Mouse (Mus musculus) forebrain, embryonic 16.5 days (tissue): ENCODE measurements around the gene Notum. TPM values are rescaled to one million over a fixed set of nuclear protein-coding genes. Genes with fewer than 3 reads are reported as not detected.

ENCODE experiments used
- ATAC-seq: fragments of 200-750 bp; cut with Nextera tagmentation; 2 replicates; pipeline ENCODE4 v1.8.0; 2017; ENCODE audit warnings: mild to moderate bottlenecking, moderate library complexity
- H3K27ac ChIP-seq: fragments of 300-500 bp; sonication (generic); 2 replicates; pipeline ENCODE4 v1.5.1; 2014; ENCODE audit warnings: low read length, control low read depth
- H3K27me3 ChIP-seq: fragments of 300-500 bp; sonication (generic); replicated peaks from 2 replicates; pipeline ENCODE4 v1.6.1; 2014; ENCODE audit warnings: low read length; ENCODE audit not compliant: control insufficient read depth, insufficient read depth
- H3K36me3 ChIP-seq: fragments of 300-500 bp; sonication (generic); 2 replicates; pipeline ENCODE4 v1.6.1; 2014; ENCODE audit not compliant: control insufficient read depth, insufficient read depth
- H3K4me1 ChIP-seq: fragments of 300-500 bp; sonication (generic); replicated peaks from 2 replicates; pipeline ENCODE4 v1.6.1; 2014; ENCODE audit warnings: low read length; ENCODE audit not compliant: control insufficient read depth, insufficient read depth
- H3K4me2 ChIP-seq: fragments of 300-500 bp; sonication (generic); 2 replicates; pipeline ENCODE4 v1.6.1; 2014; ENCODE audit warnings: mild to moderate bottlenecking, low read length, control low read depth
- H3K4me3 ChIP-seq: fragments of 300-500 bp; sonication (generic); replicated peaks from 2 replicates; pipeline ENCODE4 v1.5.1; 2014; ENCODE audit warnings: mild to moderate bottlenecking, low read length, control low read depth
- H3K9ac ChIP-seq: fragments of 300-500 bp; sonication (generic); replicated peaks from 2 replicates; pipeline ENCODE4 v1.6.1; 2014; ENCODE audit warnings: low read depth, low read length, control low read depth
- H3K9me3 ChIP-seq: fragments of 300-500 bp; sonication (generic); 2 replicates; pipeline ENCODE4 v1.6.1; 2016; ENCODE audit warnings: low read length; ENCODE audit not compliant: control insufficient read depth
- WGBS: fragments of 180-500 bp; shearing (Covaris S2); extraction: QIAGEN DNeasy Blood & Tissue Kit; methylation state at CpG from one replicate; pipeline ENCODE4 v1.1.7; 2014; 5-methylcytosine and 5-hydroxymethylcytosine counted together
- polyA plus RNA-seq: library from polyadenylated mRNA; unstranded; fragments of >200 nt; fragmentation: Nextera tagmentation; extraction: Ambion mirVana; gene quantifications from 2 replicates; pipeline ENCODE4 v1.2.1, GENCODE M21; 2015

Notum gene
- polyA plus RNA-seq, 1 experiment from 2014 or later = 0.77 TPM

DNA sequence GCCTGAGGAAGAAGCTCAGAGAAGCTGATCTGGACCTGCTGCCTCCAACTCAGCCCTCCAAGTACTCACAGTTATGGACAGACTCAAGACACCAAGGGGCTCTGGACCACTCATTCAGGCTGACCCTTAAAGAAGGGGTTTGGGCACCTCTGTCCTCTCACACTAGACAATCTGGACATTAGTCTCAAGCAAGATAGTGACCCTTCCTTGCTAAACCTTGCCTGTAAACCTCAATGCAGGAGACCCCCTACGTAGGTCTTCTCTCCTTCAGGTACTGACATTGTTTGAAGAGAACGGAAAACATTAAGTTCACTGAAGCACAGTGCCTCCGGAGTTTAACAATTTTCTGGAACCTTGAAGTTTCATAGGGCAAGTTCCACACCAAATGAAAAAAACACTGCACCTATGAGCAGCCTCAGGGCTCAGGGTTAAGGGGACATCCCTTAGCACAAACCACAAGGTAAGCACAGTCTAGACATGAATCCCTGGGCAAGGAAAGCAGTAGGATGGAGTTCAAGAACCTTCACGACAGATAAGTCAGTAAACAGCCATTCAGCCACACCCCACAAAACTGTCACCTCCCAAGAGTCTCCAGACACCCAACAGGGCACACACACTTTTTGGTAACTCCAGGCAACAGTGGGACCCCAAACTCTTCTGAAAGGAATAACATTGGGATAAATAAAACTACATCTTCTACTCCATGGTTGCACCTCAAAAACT is 29.1 kb downstream of the Notum start:
- no peak overlapping the region for H3K27ac ChIP-seq
- H3K36me3 ChIP-seq = peaks cover 6% of the 10 kb centered on the region; the same call in 1 of the 2 replicates
- no peak for ATAC-seq
- H3K9me3 ChIP-seq = no peaks in the 10 kb centered on the region
- H3K4me3 ChIP-seq = peak overlapping the region; percentile 84
- H3K4me1 ChIP-seq = peaks cover 31% of the 10 kb centered on the region
- H3K27me3 ChIP-seq = no peaks in the 10 kb centered on the region
- peak overlapping the region; percentile 85 for H3K9ac ChIP-seq
- peak overlapping the region; percentile 61 for H3K4me2 ChIP-seq
- WGBS = 63% methylated on average over 4 of the region's 4 CpGs

DNA sequence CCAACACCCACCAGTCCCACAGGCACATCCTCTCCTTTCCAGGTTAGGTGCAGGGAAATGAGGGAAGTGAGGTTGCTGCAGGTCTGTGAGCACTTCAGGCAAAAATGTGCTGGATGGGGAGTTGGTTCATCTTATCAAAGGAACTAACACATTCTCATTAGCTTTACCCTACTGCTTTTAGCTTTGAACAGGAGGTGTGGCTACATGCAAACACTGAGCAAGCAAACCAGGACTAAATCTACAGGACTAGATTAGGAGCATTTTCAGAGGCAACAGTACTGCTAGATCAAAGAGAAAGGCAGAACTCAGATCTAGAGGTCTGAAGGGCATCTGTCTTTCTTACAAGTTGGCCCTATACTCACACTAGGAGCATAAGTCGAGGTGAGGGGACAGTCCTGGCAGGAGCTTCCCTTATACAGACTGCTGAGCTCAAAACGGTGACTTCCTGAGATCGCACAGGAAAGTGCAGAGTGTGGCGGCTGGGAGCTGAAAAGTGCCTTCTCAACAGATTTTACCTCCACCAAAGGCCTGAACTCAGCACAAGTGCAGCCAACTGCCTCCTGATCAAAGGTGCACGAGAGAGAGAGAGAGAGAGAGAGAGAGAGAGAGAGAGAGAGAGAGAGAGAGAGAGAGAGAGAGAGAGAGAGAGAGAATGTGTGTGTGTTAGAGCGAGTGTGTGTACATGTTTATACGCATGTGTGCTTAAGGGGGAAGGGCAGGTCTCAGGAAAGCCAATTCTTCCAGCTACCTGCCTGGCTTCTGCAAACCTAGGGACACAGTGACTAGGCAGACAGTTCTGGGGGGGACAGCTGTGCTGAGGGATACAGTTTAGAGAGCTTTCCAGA is 29.9 kb downstream of the Notum start:
- H3K27me3 ChIP-seq = no peaks in the 10 kb centered on the region
- 43% methylated on average over 7 of the region's 7 CpGs for WGBS
- H3K9ac ChIP-seq = no peak overlapping the region
- H3K36me3 ChIP-seq = peaks cover 6% of the 10 kb centered on the region; the same call in 1 of the 2 replicates
- peaks cover 31% of the 10 kb centered on the region for H3K4me1 ChIP-seq
- no peak overlapping the region for H3K4me2 ChIP-seq
- no peak overlapping the region for H3K4me3 ChIP-seq
- H3K9me3 ChIP-seq = no peaks in the 10 kb centered on the region
- ATAC-seq = no peak
- no peak overlapping the region for H3K27ac ChIP-seq

DNA sequence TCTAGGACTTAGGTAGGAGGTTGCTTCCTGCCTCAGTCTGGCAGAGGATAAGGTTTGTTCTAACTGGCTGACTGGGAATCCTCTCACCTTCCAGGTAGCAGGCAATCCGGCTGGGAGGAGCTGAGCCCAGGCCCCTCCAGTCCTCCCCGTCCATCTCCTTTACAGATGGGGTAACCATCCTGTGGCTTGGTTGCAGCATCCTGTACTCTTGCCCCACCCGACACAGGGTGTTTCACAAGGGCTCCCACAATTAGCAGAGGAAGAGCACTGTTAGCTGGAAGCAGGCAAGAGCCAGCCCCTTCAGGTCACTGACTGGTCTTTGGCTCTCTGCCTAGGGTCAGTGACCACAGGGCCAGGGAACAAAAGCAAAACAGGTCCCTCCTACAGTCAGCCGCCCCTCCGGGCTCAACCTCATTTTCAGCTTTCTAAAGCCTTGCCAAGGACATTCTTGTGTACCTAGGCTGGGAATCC is 30.5 kb downstream of the Notum start:
- Histone ChIP-seq H3K9ac (0 out of 2 replicates have a peak overlapping the region, but pooled peaks have one; percentile 2), H3K27me3 (no peaks in the 10 kb centered on the region), H3K36me3 (peaks cover 6% of the 10 kb centered on the region; the same call in 1 of the 2 replicates), H3K4me2 (no peak overlapping the region), H3K4me1 (peaks cover 32% of the 10 kb centered on the region), H3K4me3 (no peak overlapping the region), H3K27ac (no peak overlapping the region), H3K9me3 (no peaks in the 10 kb centered on the region)
- WGBS = 30% methylated on average over 5 of the region's 5 CpGs
- no peak for ATAC-seq

DNA sequence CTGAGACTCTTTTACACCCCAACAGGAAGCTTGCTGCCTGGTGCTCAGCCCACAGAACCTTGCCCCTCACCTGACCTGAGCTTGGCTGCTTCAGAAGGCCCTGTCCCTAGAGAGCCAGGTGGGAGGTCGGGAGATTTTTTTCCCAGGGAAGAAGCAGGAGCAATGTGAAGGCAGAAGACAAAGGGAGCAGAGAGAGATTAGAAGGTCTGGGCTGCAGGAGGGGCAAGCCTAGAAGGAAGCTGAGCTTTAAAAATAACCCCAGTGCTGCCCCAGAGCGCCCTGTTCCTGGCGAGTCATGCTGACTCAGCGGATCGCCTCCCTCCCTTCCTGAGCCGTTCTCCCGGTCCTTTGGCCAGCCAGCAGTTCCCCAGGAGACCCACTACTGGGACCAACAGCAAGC is 31.1 kb downstream of the Notum start:
- Histone ChIP-seq H3K36me3 (peaks cover 6% of the 10 kb centered on the region; the same call in 1 of the 2 replicates), H3K4me2 (no peak overlapping the region), H3K9me3 (no peaks in the 10 kb centered on the region), H3K4me3 (no peak overlapping the region), H3K27ac (no peak overlapping the region), H3K9ac (no peak overlapping the region), H3K27me3 (no peaks in the 10 kb centered on the region), H3K4me1 (peaks cover 37% of the 10 kb centered on the region)
- no peak for ATAC-seq
- WGBS = 39% methylated on average over 7 of the region's 7 CpGs

DNA sequence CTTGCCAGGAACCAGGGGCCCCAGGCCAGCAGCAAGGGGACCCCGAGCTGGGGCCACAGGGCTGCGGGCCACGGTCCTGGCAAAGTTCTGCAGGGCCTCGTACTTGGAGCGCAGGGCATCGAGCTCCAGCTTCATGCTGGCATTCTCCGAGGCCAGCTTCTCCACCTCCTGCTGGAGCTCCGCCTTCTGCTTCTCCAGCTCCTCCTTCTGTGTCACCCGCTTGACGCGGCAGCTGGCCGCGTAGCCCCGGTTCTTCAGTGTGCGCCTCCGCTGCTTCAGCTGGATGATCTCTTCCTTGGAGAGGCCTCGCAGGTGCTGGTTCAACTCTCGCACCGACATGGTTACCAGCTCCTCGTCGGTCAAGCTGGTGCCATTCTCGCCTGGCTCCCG is 31.6 kb downstream of the Notum start:
- Histone ChIP-seq H3K27ac (no peak overlapping the region), H3K4me1 (peaks cover 37% of the 10 kb centered on the region), H3K9ac (no peak overlapping the region), H3K36me3 (peaks cover 6% of the 10 kb centered on the region; the same call in 1 of the 2 replicates), H3K4me3 (no peak overlapping the region), H3K27me3 (no peaks in the 10 kb centered on the region), H3K4me2 (no peak overlapping the region), H3K9me3 (no peaks in the 10 kb centered on the region)
- 64% methylated on average over 23 of the region's 23 CpGs for WGBS
- ATAC-seq = no peak

DNA sequence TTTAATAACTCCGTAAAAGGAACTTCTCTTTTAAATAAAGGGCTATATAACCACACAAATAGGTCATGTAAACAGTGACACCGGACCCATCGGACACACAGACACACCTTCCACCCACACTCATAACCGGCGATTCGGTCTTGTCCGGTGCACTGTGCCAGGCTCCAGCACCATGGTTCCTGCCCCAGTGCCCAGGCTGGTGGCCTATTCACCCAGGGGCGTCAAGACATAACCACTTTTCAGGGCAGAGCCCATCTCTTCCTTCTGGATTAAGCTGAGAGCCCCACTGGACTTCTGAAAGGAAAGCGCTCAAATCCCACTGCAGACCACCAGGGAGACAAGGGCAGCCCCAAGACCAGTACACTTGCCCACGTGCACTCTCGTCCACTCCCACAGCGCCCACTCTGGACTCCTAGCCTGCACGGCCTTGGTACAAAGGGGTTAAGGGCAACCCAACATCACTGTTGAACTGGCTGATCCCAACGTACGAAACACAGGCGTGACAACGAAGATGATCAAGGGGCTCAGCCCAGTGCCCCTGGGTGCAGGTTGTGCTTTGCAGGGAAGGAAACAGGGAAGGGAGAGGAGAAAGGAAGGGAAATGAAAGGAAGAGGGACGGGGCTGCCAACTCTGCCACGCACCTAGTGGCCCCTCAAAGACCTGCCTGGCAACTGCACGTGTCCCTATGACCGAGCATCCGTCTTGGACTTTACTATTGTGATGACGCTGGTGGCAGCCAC is 32.2 kb downstream of the Notum start:
- no peak overlapping the region for H3K27ac ChIP-seq
- H3K4me3 ChIP-seq = no peak overlapping the region
- H3K4me1 ChIP-seq = peaks cover 39% of the 10 kb centered on the region
- WGBS = 94% methylated on average over 23 of the region's 23 CpGs
- no peaks in the 10 kb centered on the region for H3K9me3 ChIP-seq
- H3K9ac ChIP-seq = no peak overlapping the region
- no peak for ATAC-seq
- peaks cover 6% of the 10 kb centered on the region; the same call in 1 of the 2 replicates for H3K36me3 ChIP-seq
- H3K4me2 ChIP-seq = no peak overlapping the region
- no peaks in the 10 kb centered on the region for H3K27me3 ChIP-seq

DNA sequence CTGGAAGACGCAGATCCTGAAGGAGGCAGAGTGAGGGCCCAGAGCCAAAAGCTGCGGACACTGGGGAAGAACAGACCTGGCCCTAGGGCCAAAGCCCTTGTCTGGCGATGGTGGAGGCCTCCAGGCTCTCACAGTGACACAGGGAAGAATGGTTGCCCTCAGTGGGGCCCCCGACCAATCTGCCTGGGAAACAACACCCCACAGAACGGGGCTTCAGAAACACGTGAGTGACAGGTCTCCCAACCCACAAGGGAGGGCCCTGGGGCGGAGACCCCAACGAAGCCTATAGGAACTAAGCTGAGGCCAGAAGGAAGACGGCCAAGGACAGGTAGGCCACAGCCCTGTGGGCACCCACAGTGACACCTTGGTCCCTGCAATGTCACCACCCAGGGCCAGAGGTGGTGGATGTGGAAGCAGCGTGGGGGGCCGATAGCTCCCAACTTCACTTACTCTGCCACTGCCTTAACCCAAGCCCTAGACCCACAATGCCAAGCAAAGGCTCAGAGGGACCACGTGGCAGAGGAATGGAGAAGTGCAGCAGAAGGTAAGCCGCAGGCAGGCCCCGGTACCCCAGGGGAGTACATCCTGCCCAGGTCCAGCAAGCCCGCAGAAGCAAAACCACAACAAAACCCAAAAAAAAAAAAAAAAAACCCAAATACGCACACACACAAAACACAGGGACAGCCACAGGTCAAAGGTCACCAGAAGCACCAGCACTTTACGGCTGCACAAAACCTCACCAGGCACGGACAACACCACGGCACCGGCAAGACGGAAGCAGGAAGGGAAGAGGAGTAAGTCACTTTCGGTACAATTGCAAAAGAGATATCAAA is 33.3 kb downstream of the Notum start:
- H3K27me3 ChIP-seq = no peaks in the 10 kb centered on the region
- H3K4me1 ChIP-seq = peaks cover 41% of the 10 kb centered on the region
- no peak overlapping the region for H3K9ac ChIP-seq
- H3K27ac ChIP-seq = no peak overlapping the region
- H3K9me3 ChIP-seq = no peaks in the 10 kb centered on the region
- H3K4me2 ChIP-seq = no peak overlapping the region
- H3K36me3 ChIP-seq = peaks cover 6% of the 10 kb centered on the region; the same call in 1 of the 2 replicates
- WGBS = 88% methylated on average over 22 of the region's 22 CpGs
- no peak overlapping the region for H3K4me3 ChIP-seq
- no peak for ATAC-seq

DNA sequence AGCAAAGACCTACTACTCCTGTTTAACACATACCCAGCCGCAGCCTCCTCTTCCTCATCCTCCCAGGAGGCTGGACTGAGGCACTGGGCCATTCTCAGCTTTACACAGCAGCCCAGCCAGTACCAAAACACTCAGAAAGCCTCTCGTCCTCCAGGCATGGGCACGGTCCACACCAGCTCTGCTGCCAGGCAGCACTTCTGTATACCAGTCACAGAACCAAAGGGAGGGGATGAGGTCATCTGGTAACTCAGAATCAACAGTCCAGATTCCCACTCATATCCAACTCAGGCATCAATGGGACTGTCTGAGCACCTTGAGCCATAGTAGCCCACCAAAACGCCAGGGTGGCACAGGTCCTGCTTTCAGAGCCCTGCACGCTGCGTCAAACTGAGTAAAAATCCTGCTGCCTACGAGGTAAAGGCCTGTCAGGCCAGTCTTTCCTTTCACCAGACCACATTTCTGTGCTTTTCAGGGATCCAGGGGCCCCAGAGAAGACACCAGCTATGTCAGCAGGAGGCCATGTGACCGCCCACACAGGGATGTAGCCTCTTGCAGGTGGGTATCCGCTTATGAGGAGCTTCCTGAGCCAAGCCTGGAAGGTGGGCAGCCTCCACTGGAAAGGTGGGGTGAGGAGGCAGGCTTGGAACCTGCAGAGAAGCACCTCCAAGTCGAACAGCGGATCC is 34.0 kb downstream of the Notum start:
- H3K4me2 ChIP-seq = no peak overlapping the region
- H3K9me3 ChIP-seq = no peaks in the 10 kb centered on the region
- H3K36me3 ChIP-seq = peaks cover 6% of the 10 kb centered on the region; the same call in 1 of the 2 replicates
- H3K4me3 ChIP-seq = no peak overlapping the region
- 90% methylated on average over 11 of the region's 11 CpGs for WGBS
- H3K27me3 ChIP-seq = no peaks in the 10 kb centered on the region
- H3K27ac ChIP-seq = no peak overlapping the region
- ATAC-seq = no peak
- H3K4me1 ChIP-seq = peaks cover 36% of the 10 kb centered on the region
- H3K9ac ChIP-seq = no peak overlapping the region
